In genomic region chr11:69948066-69948762, GRCm38 (mm10) we compare ENCODE assay signal across 8 mouse cellular contexts. TPM values are rescaled to one million over a fixed set of nuclear protein-coding genes. Genes with fewer than 3 reads are reported as not detected.
DNase-seq lines count a peak whose midpoint lies in the region; ATAC-seq lines count a peak whose summit lies in the region.

Gene Slc2a4, minus strand, starts transcription at chr11:69948188.

- peaks cover 7% of the 10 kb centered on the region; the same call in 1 of the 2 replicates for H3K36me3 ChIP-seq in limb, embryonic 11.5 days (ENCODE audit: control insufficient read depth, insufficient read depth, low read length)
- H3K36me3 ChIP-seq in midbrain, embryonic 12.5 days, result peaks cover 10% of the 10 kb centered on the region; the same call in 1 of the 2 replicates

- H3K4me2 ChIP-seq in limb, embryonic 11.5 days (ENCODE audit: low read depth, severe bottlenecking), result peak within 1 kb of the TSS; percentile 82
- peak within 1 kb of the TSS; percentile 64 for H3K4me2 ChIP-seq in midbrain, embryonic 12.5 days (replicated peaks)

- H3K4me1 ChIP-seq in limb, embryonic 11.5 days (ENCODE audit: control insufficient read depth, insufficient read depth, low read length), result peaks cover 7% of the 10 kb centered on the region; the same call in 1 of the 2 replicates
- H3K4me1 ChIP-seq in midbrain, embryonic 12.5 days, result peaks cover 17% of the 10 kb centered on the region

- H3K9ac ChIP-seq in limb, embryonic 11.5 days (ENCODE audit: low read length), result peak within 1 kb of the TSS; percentile 85
- peak within 1 kb of the TSS; percentile 47 for H3K9ac ChIP-seq in midbrain, embryonic 12.5 days (replicated peaks)

- peak; percentile 94 for ATAC-seq in limb, embryonic 11.5 days (ENCODE audit: insufficient number of reproducible peaks, low FRiP score, low TSS enrichment, low read depth)
- ATAC-seq in midbrain, embryonic 12.5 days (ENCODE audit: low FRiP score, low read depth), result peak; percentile 93

- H3K4me3 ChIP-seq in limb, embryonic 11.5 days (ENCODE audit: low read depth, low read length), result peak within 1 kb of the TSS; percentile 53
- H3K4me3 ChIP-seq in midbrain, embryonic 12.5 days, result peak within 1 kb of the TSS; percentile 49

- H3K27ac ChIP-seq in limb, embryonic 11.5 days (replicated peaks; ENCODE audit: low read depth, low read length), result peak within 1 kb of the TSS; percentile 95
- peak within 1 kb of the TSS; percentile 69 for H3K27ac ChIP-seq in midbrain, embryonic 12.5 days (replicated peaks)

- H3K27me3 ChIP-seq in limb, embryonic 11.5 days (ENCODE audit: control insufficient read depth, insufficient read depth, low read length), result no peaks in the 10 kb centered on the region
- H3K27me3 ChIP-seq in midbrain, embryonic 12.5 days, result peaks cover 11% of the 10 kb centered on the region

- DNase-seq in right cerebral cortex, adult 18-20 months, result peak; percentile 52
- DNase-seq in right cerebral cortex, postnatal 36 days (ENCODE audit: low spot score in 2 of 2), result no peak
- peak; percentile 66 to 92 for DNase-seq in cerebellum, postnatal 4 days (ENCODE audit: low spot score in 2 of 2)
- DNase-seq in gastrocnemius, postnatal 25 days, result peak; percentile 94
- peak; percentile 93 for DNase-seq in induced T-regulatory cell, adult 2 months (ENCODE audit: low read depth)
- DNase-seq in limb, embryonic 11.5 days (ENCODE audit: low spot score), result peak; percentile 99
- DNase-seq in spleen, postnatal 14 days (ENCODE audit: low spot score in 2 of 2), result peak; percentile 92 to 94

- H3K9me3 ChIP-seq in limb, embryonic 11.5 days (ENCODE audit: control insufficient read depth, low read length), result no peaks in the 10 kb centered on the region
- H3K9me3 ChIP-seq in midbrain, embryonic 12.5 days, result no peaks in the 10 kb centered on the region

- WGBS in limb, embryonic 11.5 days, result under 1% methylated on average over 34 of the region's 34 CpGs
- under 1% methylated on average over 33 of the region's 34 CpGs for WGBS in midbrain, embryonic 12.5 days

RNA-seq across cellular contexts. Expression of gene Slc2a4, which starts in this region (rescaled TPM):
- 100 to 1,000 TPM; 306 to 340 TPM for total RNA-seq in gastrocnemius, postnatal 25 days (2021)
- polyA plus RNA-seq in limb, embryonic 11.5 days (2014; fragmentation: Nextera tagmentation; extraction: Ambion mirVana), result 21.0 and 22.7 TPM in 2 replicates
- polyA plus RNA-seq in midbrain, embryonic 12.5 days (2016; fragmentation: Nextera tagmentation; extraction: Ambion mirVana), result 8.9 and 9.9 TPM in 2 replicates

Comparison
In these comparisons a context has a peak if more than half of its experiments do, and no peak if none do; other contexts are left out.
1. DNase-seq: peak in right cerebral cortex, adult 18-20 months (single experiment), cerebellum, postnatal 4 days (2 of 2), gastrocnemius, postnatal 25 days (single experiment), induced T-regulatory cell, adult 2 months (single experiment), limb, embryonic 11.5 days (single experiment) and spleen, postnatal 14 days (2 of 2); none in right cerebral cortex, postnatal 36 days (0 of 2).